Mouse (Mus musculus): ENCODE measurements at regions not wholly inside any gene's neighbourhood (a gene's known extent, or its start where the extent isn't known, plus 50 kb on each side); places are given as distances from the start of the nearest gene placed in this dataset.

GRCm38 (mm10) chr13:78642443-78642729 is 442.8 kb upstream of the Nr2f1 start:
- WGBS (ENCODE audit: insufficient replicate concordance): 75% methylated on average over 3 of the region's 3 CpGs
- ATAC-seq (ENCODE audit: low read depth): no peak

DNA sequence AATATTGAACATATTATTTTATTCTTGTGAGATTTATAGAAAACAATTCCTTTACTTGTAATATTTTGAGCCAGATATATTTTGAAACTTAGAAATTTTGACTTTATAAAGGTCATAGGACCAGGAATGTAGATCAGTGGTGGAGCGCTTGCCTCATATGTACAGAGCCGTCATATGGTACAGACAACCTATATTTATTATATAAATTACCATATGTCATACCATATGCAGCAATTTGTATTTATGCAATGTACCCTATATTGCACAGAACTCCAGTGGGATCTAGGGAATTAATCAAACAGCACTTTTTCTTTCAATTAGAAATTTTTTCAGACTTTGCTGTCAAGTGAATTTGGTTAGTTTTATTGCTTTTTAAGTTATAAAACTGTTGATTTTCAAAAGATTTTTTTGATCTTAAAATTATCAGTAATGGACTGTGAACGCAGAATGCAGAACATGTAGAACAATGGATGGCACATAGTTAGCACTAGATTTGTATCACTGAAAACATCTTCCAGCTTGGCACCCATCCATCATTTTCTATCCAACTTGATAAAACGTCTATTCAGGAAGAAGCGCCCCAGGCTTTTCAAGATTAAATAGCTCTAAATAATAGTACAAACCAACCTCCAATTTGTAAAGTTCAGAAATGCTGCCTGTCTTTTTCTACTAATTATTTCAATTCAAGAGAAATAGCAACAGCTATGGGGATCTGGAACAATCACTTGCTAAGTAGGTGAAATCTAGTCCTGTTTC is 442.3 kb upstream of the Nr2f1 start:
- H3K27me3 ChIP-seq: no peaks in the 10 kb centered on the region
- no peaks in the 10 kb centered on the region for H3K9me3 ChIP-seq (replicated peaks)
- no peak overlapping the region for H3K27ac ChIP-seq
- H3K4me3 ChIP-seq (replicated peaks): no peak overlapping the region
- no peaks in the 10 kb centered on the region for H3K4me1 ChIP-seq (replicated peaks)
- WGBS (ENCODE audit: insufficient replicate concordance): 69% methylated on average over 5 of the region's 5 CpGs
- no peak overlapping the region for H3K4me2 ChIP-seq
- H3K36me3 ChIP-seq: no peaks in the 10 kb centered on the region
- DNase-seq (no peak), ATAC-seq (ENCODE audit: low read depth) (no peak)
- H3K9ac ChIP-seq: no peak overlapping the region

More at GRCm38 (mm10) chr13:78642443-78642729, 442.8 kb upstream of the Nr2f1 start:
- Histone ChIP-seq H3K36me3 (no peaks in the 10 kb centered on the region), H3K27me3 (no peaks in the 10 kb centered on the region), H3K9me3 (replicated peaks) (no peaks in the 10 kb centered on the region), H3K9ac (no peak overlapping the region), H3K4me1 (replicated peaks) (no peaks in the 10 kb centered on the region), H3K27ac (no peak overlapping the region), H3K4me3 (replicated peaks) (no peak overlapping the region), H3K4me2 (no peak overlapping the region)
- DNase-seq: no peak

GRCm38 (mm10) chr13:78640340-78640739 is 440.8 kb upstream of the Nr2f1 start:
- DNase-seq (no peak), ATAC-seq (ENCODE audit: low read depth) (no peak)
- no peaks in the 10 kb centered on the region for H3K9me3 ChIP-seq (replicated peaks)
- no peak overlapping the region for H3K27ac ChIP-seq
- no peak overlapping the region for H3K4me2 ChIP-seq
- H3K36me3 ChIP-seq: no peaks in the 10 kb centered on the region
- WGBS (ENCODE audit: insufficient replicate concordance): 41% methylated on average over 1 of the region's 1 CpGs
- no peak overlapping the region for H3K9ac ChIP-seq
- H3K4me1 ChIP-seq (replicated peaks): no peaks in the 10 kb centered on the region
- no peaks in the 10 kb centered on the region for H3K27me3 ChIP-seq
- H3K4me3 ChIP-seq (replicated peaks): no peak overlapping the region

DNA sequence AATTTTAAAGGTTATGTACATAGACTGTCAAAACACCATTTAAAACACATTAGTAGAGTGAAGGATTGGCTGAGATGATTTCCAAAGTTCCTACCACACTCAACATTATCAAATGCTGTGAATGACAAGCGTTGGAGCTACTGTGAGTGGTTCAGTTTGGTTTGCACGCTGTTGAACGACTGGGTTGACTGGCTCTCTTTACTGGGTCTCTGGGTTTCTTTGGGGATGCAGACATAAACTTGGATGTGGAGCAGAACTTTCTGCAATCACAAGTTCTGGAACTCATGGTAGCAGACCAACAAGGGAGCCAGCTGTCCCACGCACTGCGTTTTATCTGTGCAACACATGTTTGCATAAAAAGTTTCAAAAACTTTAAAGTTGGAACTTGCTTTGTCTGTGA is 438.9 kb upstream of the Nr2f1 start:
- Histone ChIP-seq H3K9me3 (replicated peaks) (no peaks in the 10 kb centered on the region), H3K4me3 (replicated peaks) (no peak overlapping the region), H3K27me3 (no peaks in the 10 kb centered on the region), H3K27ac (no peak overlapping the region), H3K9ac (no peak overlapping the region), H3K4me1 (replicated peaks) (no peaks in the 10 kb centered on the region), H3K36me3 (no peaks in the 10 kb centered on the region), H3K4me2 (no peak overlapping the region)
- DNase-seq (no peak), ATAC-seq (ENCODE audit: low read depth) (no peak)
- WGBS (ENCODE audit: insufficient replicate concordance): 71% methylated on average over 5 of the region's 5 CpGs

- DNase-seq (no peak), ATAC-seq (ENCODE audit: low read depth) (no peak)
- Histone ChIP-seq H3K9ac (no peak overlapping the region), H3K27me3 (no peaks in the 10 kb centered on the region), H3K4me2 (no peak overlapping the region), H3K36me3 (no peaks in the 10 kb centered on the region), H3K4me1 (replicated peaks) (no peaks in the 10 kb centered on the region), H3K9me3 (replicated peaks) (no peaks in the 10 kb centered on the region), H3K27ac (no peak overlapping the region), H3K4me3 (replicated peaks) (no peak overlapping the region)
- 54% methylated on average over 2 of the region's 2 CpGs for WGBS (ENCODE audit: insufficient replicate concordance)
Observed at GRCm38 (mm10) chr13:78631609-78632008, 432.1 kb upstream of the Nr2f1 start.

DNA sequence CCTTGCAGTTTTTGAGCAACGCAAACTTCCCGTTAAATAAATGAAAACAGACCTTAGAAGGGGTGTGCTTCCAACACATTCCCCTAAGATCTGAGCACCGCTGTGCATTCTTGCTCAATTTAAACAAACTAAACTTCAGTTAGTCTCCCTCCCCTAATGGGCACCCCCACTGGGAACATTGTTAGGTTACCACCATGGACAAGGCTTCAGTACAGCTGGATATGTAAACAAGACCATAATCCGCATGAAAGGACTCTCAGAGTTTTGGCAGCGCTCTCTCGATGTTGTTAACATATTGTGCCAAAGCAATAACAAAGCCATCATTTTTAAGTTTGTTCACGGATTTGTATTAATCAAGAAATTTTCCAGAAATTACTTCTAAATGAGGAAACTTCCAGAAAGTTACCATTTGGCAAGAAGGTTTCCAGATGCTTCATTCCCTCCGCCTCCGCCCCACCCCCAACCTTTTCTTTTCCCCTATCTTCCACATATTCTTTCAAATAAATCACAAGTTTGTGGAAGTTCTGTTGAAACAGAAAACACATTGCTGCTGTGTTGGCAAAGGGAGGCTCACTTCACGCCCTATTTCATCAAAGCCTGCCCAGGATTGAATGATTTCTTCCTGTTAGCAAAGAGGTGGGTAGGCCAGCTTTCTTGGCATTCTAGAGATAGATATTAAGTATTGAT is 429.6 kb upstream of the Nr2f1 start:
- no peak overlapping the region for H3K4me3 ChIP-seq (replicated peaks)
- no peak overlapping the region for H3K4me2 ChIP-seq
- no peak for ATAC-seq (ENCODE audit: low read depth)
- no peak overlapping the region for H3K27ac ChIP-seq
- 54% methylated on average over 10 of the region's 10 CpGs for WGBS (ENCODE audit: insufficient replicate concordance)
- no peaks in the 10 kb centered on the region for H3K9me3 ChIP-seq (replicated peaks)
- no peaks in the 10 kb centered on the region for H3K27me3 ChIP-seq
- no peak for DNase-seq
- H3K9ac ChIP-seq: no peak overlapping the region
- no peaks in the 10 kb centered on the region for H3K36me3 ChIP-seq
- H3K4me1 ChIP-seq (replicated peaks): no peaks in the 10 kb centered on the region

DNA sequence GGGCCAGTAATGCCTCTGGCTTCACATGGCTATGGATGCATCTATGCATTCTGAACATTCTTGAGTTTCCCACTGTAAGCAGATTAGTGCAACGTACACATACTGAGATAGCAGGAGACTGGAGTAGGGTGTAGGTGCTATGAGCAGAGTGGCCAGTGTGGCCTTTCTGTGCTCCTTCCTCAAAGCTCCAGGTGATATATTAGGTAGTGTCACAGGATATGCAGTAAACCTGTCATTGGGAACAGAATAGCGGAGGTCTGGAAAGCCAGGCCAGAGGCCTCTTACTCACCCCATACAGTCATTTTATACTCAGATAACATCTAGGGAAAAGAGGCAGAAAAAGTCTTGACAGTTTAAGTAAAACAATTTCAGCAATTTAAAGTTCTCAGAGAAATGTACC is 424.1 kb upstream of the Nr2f1 start:
- Histone ChIP-seq H3K27me3 (no peaks in the 10 kb centered on the region), H3K4me1 (replicated peaks) (no peaks in the 10 kb centered on the region), H3K36me3 (no peaks in the 10 kb centered on the region), H3K4me2 (no peak overlapping the region), H3K9me3 (replicated peaks) (0 out of 2 replicates have a peak, but pooled peaks cover 3% of the 10 kb centered on the region), H3K4me3 (replicated peaks) (no peak overlapping the region), H3K9ac (no peak overlapping the region), H3K27ac (no peak overlapping the region)
- ATAC-seq (ENCODE audit: low read depth) (no peak), DNase-seq (no peak)
- WGBS (ENCODE audit: insufficient replicate concordance): 71% methylated on average over 2 of the region's 2 CpGs

GRCm38 (mm10) chr13:78602861-78603211 is 403.3 kb upstream of the Nr2f1 start:
- Histone ChIP-seq H3K9ac (no peak overlapping the region), H3K4me1 (replicated peaks) (no peaks in the 10 kb centered on the region), H3K9me3 (replicated peaks) (no peaks in the 10 kb centered on the region), H3K4me2 (no peak overlapping the region), H3K4me3 (replicated peaks) (no peak overlapping the region), H3K36me3 (no peaks in the 10 kb centered on the region), H3K27ac (no peak overlapping the region), H3K27me3 (no peaks in the 10 kb centered on the region)
- 51% methylated on average over 1 of the region's 1 CpGs for WGBS (ENCODE audit: insufficient replicate concordance)
- DNase-seq (no peak), ATAC-seq (ENCODE audit: low read depth) (no peak)

- H3K9ac ChIP-seq: no peak overlapping the region
- no peaks in the 10 kb centered on the region for H3K36me3 ChIP-seq
- DNase-seq (no peak), ATAC-seq (ENCODE audit: low read depth) (no peak)
- no peaks in the 10 kb centered on the region for H3K9me3 ChIP-seq (replicated peaks)
- H3K4me1 ChIP-seq (replicated peaks): no peaks in the 10 kb centered on the region
- H3K4me2 ChIP-seq: no peak overlapping the region
- WGBS (ENCODE audit: insufficient replicate concordance): 67% methylated on average over 6 of the region's 6 CpGs
- H3K4me3 ChIP-seq (replicated peaks): no peak overlapping the region
- no peak overlapping the region for H3K27ac ChIP-seq
- no peaks in the 10 kb centered on the region for H3K27me3 ChIP-seq
Observed at GRCm38 (mm10) chr13:78602211-78602860, 402.8 kb upstream of the Nr2f1 start.

DNA sequence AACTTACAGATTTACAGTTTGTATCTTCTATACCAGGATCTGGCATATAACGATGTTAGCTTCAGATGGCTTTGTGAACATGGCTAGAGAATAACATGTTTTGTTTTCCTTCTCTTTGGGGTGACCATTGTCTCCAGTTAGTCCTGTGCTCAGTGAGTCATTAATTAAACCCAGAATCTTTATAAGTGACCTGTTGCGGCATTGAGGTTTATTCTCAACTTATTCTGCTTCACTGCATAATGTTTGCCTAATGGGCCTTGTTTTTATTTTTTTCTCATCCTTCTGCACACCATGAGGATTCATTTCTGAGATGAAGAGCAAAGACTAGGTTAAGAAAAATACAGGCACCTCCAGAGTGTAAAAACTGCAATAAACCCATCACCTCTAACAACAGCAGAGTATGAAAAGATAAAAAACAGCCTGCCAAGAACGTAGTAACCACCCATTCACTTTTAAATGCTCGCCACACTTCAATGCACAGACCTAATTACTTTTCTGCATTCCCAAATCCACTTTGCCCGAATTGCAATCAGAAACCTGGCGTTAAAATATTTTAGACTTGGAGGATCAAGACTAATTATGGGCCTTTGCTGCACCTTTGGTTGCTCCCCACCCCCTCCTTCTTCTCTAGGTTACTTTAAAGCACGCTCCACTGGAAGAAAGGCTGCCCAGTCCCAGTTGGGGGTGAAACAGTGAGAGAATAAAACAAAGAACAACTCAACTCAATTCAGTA is 381.5 kb upstream of the Nr2f1 start:
- Histone ChIP-seq H3K36me3 (no peaks in the 10 kb centered on the region), H3K27ac (no peak overlapping the region), H3K4me3 (replicated peaks) (no peak overlapping the region), H3K27me3 (no peaks in the 10 kb centered on the region), H3K9me3 (replicated peaks) (no peaks in the 10 kb centered on the region), H3K4me1 (replicated peaks) (no peaks in the 10 kb centered on the region), H3K4me2 (no peak overlapping the region), H3K9ac (no peak overlapping the region)
- DNase-seq (no peak), ATAC-seq (ENCODE audit: low read depth) (no peak)
- 51% methylated on average over 7 of the region's 7 CpGs for WGBS (ENCODE audit: insufficient replicate concordance)

GRCm38 (mm10) chr13:78577497-78577896 is 377.9 kb upstream of the Nr2f1 start:
- H3K4me2 ChIP-seq: no peak overlapping the region
- H3K4me3 ChIP-seq (replicated peaks): no peak overlapping the region
- 78% methylated on average over 1 of the region's 1 CpGs for WGBS (ENCODE audit: insufficient replicate concordance)

More at GRCm38 (mm10) chr13:78577497-78577896, 377.9 kb upstream of the Nr2f1 start:
- Histone ChIP-seq H3K36me3 (no peaks in the 10 kb centered on the region), H3K9ac (no peak overlapping the region), H3K9me3 (replicated peaks) (no peaks in the 10 kb centered on the region), H3K27ac (no peak overlapping the region), H3K27me3 (no peaks in the 10 kb centered on the region), H3K4me1 (replicated peaks) (no peaks in the 10 kb centered on the region)
- ATAC-seq (ENCODE audit: low read depth): no peak
- no peak for DNase-seq

All from liver, embryonic 13.5 days (tissue).